Mouse (Mus musculus) cerebellum, adult 11 months (tissue): ENCODE data around the gene Vtcn1.
"Not testable (repeated sequence)": the region's sequence is repeated elsewhere in the genome, so short reads cannot be mapped to it uniquely, and the experiment has no call there.

Experiments
- DNase-seq: peaks from one replicate; pipeline ENCODE4 v3.0.0; 2022

The Vtcn1 gene

DNA sequence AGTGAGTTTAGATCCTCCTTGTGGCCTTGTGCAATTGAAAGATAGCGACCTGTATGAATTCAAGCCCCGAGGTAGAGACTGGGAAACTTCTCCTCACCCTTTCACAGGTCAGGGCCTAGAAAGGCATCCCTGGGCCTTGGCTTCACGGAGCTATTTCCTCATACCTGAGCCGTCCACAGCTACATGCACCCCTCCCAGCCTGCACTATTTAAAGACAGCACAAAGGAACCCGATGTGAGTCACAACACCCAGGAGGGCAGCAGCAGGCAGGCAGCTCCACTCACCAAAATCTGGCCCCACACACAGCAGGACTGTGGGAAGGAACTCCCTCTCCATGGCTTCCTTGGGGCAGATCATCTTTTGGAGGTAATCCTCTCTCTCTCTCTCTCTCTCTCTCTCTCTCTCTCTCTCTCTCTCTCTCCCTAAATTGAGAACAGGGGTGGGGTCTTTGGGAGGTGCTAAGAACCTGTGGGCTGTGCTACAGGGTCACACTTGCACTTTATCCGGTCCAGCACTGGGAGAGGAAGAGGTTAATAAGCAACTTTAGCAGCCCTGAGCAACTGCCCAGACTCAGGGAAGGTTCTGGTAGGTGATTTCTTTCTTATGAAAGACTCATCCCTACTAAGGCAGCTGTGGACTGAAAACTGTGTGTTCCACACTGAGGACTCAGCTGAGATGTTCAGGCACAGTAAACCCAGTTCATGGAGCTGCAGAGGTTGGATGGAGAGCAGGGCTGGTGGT, at the start of gene Vtcn1:
Gene Vtcn1 (plus strand): TSS at position 235 of the 741 bp plus-strand sequence.
- DNase-seq, result no peak

DNA sequence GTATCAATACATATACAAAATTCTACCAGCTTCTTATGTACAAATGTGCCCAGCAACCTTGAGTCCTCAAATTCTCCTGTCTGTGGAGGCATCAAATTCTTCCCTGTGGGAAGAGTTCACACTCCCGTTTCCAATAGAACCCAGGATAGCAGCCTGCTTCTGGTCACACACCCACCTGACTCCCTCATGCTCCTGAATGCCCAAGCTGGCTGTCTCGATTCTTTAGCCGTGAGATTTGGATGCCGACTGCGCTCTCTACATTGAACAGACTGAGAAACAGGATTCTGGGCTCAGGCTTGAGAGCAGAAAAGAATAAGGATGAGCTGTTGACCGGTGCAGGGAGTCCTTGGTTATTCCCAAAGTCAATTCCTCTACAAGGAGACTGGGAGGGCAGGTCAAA, 48.3 kb upstream of the Vtcn1 start:
- no peak for DNase-seq

DNA sequence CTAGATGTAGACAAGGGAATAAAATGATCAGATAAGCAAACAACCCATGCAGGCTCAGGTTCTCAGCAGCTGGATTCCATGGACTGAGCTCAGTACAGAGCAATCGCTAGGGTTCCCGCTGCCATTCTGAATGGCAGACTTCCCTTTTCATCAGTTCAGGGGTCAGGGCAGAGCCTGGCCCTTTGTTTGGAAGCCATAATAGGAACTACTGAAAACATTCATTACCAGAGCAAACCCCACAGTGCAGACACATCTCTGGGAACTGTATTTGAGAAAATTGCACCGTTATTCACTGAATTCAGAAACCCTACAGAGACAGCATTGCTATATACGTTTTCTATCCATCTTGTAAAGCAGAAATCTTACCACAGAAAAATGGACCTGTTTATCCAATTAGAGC, 47.7 kb upstream of the Vtcn1 start:
- no peak for DNase-seq

DNA sequence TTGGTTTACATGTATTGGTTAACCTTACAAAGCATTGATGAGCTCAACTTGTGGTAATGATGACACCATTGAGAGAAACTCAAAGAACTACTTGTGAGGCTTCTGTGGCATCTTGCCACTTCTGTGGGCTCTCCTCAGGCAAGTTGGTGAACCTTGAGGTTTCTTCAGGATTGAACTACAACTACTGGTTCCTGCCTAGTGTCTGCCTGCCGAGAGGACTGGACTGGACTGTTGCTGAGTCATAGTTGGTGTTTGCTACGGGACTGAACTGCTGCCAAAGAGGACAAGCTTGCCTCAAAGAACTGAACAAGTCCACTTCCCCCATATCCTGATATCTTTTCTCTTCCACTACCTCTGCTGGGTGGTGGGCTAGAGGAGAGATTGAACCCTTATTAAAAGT, 39.2 kb upstream of the Vtcn1 start:
- no peak for DNase-seq

DNA sequence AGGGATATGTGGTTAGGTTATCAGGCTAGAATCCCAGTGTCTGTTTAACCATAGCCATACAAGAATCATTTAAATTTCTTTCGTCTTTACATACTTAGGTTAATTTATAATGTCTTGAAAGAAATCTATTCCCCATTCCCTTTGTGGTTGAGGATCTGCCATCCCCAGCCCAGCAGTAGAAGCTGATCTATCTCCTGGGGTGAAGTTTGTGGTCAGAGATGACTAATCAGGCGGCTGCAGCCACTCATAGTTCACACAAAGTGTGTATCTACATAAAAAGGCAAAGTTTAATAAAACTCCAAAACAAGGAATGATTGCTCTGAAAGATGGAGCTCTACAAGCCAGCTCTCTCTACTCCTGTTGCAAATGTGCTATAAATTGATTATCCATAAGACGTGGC, 33.6 kb upstream of the Vtcn1 start:
- DNase-seq, result no peak

DNA sequence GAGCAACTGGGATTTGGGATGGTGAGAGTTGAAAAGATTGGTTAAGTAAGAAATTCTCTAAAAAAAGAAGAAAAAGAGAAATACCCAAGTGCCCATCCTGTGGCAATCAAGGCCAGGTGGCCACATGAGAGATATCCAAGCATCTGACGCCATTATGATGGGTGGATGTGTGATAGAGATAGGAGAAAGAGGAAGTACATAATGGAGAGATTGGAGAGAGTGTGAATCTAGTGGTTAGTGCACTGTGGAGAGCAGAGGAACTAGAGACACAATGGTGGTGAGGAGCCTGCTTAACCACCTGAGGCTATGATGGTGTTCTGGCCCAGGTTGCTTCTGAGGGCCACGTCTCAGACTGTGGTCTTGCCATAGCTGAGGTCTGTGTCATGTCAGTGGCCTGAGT, 31.9 kb upstream of the Vtcn1 start:
- no peak for DNase-seq

DNA sequence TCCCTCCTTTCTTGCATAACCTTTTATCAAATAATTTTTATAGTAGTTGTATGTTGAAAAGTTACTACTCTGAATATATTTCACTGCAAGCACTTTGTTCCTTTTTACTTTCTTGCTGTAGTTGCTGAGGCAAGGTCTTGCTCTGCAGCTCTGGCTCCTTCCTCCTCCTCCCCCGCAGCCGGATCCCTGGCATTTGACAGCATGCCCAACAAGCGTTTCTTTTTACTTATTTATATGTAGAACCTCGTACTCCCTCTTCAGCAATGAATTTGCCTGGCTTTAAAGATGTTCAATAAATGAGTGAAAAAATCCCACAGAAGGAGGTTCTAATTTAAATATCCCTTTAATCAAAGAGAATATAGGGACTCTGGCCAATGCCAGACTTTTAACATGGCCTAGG, 28.7 kb upstream of the Vtcn1 start:
- DNase-seq, result no peak

DNA sequence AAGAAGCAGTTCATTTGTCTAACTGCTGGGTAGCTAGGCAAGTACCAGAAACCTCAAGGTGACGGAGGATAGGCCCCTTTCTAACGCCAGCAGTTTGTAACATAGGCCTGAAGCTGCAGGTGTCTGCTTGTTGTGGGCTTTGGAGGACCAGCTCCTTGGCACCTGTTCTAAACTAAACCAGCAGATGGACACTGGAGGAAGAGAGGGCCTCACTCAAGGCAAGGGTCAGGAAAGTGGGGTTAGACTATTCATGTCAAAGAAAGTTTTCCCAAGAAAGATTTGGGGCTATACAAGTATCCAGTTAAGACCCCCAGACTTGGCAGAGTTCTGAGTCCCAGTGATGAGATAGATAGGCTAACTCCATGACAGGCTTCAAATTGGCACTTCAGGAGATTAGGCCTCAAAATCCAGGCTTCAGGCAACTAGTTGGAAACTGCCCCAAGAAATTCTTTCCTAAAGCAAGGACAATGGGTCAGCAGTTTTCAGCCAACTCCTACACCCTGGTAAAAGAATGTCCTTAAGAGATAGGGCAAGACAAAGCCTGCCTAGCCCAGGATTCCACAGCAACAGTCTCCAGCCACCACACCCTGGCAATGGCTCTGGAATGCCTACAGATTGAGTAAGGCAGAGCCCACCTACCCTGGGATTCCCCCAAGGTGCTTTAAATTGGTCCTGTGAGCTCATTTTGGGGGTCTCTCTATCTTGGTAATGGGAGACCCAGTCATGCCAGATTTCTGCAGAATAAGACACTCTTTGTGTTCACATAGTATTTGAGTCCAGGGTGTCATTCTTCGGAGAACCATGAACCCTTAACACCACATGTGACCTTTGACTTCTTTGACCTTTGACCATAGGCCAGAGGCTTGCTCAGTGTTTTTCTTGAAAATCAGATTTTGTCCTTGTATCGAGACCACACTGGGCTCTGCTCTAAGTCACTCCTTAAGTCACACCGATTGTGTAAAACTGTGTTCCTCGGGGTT, 27.8 kb upstream of the Vtcn1 start:
- DNase-seq, result no peak

DNA sequence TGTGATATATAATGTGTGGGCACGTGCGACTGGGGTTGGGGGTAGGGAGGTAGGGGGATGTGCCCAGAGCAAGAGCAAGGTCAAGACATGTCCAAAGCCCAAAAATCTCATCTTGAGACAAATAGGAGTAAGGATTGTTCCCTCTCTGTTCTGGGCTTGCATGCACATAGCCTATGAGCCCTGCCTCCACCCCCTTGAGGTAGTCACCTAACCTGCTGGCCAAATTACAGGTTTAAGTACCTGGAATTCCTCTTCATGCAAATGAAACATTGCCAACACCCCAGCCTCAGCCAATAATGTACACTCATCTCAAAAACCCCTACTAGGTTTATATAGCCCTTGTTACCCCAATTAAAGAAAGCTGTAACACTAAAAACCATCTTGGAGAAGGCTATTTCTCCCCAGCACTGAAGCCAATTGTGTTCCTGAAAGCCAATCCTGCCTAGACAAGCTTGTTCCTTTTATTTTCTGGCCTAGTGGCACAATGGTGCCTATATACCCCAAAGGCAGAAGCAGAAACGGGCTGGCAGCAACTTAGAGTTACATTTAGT, 26.3 kb upstream of the Vtcn1 start:
- no peak for DNase-seq

DNA sequence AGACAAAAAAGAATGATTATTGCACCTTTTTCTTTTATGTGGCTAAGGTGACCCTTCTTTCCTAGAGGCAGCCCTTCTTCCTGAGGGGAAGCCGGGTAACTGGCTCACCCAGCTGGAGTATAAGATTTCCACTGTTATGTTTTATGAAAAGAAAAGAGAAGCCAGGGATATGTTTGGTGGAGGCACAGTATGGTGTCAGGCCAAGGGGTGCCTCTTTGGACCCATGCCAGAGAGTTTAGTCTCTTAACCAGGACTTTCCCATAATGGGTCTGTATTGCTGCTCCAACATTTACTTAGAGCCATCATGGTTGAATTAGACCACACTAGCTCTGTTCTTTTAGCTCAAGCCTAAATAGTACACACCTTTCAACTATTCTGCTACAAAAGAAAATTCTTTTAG, 20.3 kb upstream of the Vtcn1 start:
- no peak for DNase-seq

DNA sequence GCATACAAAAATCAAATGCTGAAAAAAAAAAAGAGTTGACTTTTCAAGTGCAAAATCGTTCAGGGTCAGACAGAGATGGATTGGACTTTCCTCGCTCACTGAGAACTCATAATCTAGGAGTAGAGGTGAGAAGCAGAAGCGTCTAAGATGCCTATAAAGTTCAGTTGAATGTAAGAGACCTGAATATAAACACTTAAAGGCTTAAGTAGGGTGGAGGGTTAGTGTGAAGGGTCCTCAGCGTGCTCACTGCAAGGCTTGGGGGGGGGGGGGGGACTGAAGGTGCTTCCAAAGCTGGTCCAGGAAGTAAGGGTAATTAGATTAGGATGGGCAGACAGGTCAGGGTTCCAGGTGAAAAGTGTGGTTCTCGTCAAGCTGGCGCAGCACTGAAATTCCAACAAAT, 19.3 kb upstream of the Vtcn1 start:
- DNase-seq, result no peak

DNA sequence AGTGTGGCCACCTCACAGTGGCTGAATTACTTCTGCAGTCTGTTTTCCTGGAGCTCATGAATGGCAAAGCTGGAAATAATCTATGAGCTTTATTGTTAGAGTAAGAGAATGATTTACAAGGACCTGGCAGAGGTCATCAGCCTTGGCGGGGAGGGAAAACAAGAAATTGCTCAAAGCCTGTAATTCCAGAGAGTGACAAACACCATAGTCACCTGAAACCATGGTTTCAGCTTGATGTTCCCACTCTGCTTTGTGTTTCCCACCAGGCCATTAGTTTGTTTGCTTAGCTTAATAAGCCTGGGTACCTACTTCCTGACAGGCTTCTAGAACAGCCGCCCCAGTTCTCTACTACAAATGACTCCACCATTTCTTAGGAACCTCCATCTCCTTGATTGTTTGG, 14.8 kb upstream of the Vtcn1 start:
- DNase-seq, result no peak

DNA sequence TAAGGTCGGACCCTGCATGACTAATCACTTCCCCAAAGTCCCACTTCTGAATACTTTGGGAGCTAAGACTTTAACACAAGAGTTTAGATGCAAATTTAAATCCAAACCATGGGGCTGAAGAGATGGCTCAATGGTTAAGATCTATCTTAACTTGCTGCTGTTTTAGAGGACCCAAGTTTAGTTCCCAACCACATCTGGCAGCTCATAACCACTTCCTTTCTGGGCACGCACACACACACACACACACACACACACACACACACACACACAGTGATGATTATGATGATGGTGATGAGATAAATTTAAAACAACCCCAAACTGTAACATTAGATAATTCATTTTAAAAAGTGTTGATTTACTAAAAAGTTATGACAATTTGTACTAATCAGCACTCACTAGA, 13.4 kb upstream of the Vtcn1 start:
- DNase-seq, result no peak

DNA sequence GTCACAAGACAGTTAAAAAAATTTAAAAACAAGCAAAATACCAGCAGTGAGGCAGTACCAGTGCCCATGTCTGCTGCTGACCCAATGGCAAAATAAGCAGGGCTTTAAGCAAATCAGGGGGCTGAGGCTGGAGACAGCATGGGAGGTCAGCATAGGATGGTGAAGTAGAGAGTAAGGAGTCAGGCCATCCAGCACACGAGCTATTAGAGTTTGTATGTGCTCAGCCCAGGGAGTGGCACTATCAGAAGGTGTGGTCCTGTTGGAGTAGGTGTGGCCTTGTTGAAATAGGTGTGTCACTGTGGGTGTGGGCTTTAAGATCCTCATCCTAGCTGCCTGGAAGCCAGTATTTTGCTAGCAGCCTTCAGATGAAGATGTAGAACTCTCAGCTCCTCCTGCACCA, 9.8 kb upstream of the Vtcn1 start:
- not testable (repeated sequence) for DNase-seq

DNA sequence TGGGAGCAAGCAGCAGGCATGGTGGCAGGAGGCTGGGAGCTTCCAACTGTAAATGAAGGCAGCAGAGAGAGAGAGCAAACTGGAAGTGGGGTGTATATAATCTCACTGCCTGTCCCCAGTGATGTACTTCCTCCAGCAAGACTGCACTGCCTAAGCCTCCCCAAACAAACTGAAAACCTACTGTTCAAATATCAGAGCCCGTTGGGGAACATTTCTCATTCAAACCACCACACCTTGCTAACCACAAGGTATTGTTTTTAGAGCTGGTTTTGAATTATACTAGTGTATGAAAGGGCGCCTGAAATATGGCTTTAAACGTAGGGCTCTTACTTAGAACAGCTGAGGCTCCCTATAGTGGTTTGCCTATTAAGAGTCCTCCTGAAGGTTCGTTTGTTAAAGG, 6.5 kb upstream of the Vtcn1 start:
- no peak for DNase-seq

DNA sequence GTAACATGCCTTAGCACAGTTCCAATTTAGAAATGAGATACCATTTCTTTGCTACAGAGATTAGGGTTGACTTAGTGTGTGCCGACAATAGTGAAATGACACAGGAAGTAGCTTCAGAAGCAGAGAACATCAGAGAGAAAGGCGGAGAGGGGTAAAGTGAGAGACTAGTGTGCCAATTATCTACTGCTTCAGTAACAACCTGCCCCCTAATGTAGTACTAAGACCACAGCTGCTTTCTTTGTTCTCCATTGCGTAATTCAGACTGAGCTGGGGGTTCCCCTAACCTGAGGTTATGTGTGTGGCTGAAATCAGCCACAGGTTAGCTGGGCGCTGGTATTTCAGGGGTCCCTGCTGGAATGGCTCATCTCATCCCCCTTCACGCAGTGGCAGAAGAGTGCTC, 5.7 kb upstream of the Vtcn1 start:
- DNase-seq, result no peak

DNA sequence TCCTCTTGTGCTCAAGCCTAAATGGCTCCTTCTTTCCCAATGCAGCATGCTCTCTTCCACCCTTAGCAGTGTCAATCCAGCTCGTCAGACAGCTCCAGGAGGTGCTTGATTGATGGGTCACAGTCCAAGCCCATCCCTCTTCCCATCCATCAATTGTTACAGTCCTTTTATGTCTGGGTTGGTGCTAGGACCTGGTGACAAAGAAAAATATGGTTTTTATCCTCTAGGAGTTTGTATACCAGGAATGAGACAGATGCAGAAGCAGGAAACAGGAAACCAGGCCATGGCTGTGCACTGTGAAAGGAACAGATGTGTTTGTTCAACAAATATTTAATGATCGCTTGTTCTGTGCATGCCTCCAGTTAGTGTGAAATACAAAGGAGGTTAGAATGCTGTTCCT, 4.4 kb upstream of the Vtcn1 start:
- DNase-seq, result no peak

DNA sequence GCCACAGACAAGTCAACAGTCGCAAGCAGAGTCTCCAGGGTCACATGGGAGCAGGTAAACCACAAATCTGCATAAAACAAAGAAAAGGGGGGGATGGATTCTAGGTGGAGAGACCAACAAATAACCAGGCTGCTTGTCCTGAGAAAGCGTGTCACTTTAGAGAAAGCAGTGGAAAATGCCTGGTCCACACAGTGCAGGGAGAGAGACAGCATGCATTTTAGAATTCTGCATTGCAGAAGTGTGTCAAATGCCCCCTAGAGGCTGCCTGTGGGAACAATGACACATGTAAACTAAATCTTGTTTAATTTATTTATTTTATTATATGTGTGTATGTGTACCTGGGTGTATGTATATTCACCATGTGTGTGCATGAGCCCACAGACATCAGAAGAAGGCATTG, 4.0 kb upstream of the Vtcn1 start:
- no peak for DNase-seq

DNA sequence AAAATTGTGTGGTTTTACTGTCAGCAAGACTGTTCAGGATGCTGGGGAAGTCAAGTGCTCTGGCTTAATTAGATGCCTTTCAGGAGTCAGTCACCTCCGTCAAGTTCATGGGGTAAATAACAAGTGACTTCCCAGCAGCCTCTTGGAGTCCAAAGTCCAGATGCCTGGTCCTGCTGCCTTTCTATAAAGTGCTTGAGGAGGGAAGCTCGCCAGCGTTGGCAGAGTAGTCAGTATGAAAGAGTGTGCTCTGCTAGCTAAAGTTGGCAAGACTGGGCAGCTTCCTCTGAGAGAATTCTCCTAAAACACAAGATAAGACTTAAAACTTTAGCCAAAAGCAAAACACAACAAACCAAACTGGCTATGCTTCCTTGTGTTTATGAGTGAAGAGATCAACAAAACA, 18.5 kb downstream of the Vtcn1 start:
- no peak for DNase-seq

DNA sequence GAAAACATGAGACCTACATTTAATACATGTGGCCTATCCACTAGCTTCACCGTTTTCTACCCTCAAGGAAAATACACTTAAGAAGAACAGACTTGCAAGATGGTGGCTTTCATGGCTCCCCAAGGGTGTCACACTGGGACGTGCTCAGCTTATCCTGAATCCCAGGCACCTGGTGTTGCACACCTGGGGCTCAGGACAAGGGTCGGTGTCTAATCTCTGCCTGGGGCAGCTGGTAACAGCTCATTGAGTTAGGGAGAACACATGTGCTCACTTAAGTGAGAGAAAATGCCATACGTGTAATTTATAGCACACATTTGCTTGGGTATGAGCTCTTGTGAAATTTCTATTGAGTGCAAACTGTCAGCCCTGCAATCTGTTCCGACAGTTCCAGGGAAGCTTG, 19.1 kb downstream of the Vtcn1 start:
- DNase-seq, result no peak

DNA sequence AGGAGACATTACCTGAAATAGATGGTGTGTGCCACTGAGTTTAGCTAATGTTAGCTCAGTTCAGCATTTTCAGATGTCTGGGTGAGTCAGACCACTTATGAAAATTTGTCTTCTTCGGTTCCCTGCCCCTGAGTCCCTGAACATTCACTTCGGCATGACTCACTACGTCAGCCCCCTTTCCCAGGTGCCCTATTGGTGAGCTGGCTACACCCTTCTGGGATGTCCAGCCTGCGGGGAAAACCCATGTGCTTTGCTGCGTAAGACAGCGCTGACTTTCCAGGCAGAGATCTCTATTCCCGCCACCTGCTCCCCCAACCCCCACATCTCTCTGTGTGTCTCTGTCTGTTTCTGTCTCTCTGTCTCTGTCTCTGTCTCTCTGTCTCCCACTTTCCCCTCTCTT, 23.1 kb downstream of the Vtcn1 start:
- DNase-seq, result no peak

DNA sequence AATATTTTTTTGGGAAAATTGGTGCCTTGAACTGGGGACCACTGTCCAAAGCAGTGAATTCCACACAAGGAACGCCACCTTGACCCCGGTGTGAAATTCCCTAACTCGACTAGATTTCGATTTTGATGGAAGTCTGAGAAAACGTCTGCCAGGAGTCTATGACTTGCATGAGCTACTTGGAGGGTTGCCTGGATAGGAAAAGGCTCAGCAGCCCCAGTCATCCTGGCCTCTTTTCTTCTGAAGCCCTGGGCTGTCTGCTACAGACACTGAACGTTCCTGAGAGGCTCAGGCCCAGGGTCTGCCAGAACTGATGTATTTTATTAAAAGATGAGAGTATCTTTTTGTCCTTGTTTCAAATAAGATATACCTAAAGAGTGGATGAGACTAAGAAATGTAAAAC, 25.2 kb downstream of the Vtcn1 start:
- no peak for DNase-seq

DNA sequence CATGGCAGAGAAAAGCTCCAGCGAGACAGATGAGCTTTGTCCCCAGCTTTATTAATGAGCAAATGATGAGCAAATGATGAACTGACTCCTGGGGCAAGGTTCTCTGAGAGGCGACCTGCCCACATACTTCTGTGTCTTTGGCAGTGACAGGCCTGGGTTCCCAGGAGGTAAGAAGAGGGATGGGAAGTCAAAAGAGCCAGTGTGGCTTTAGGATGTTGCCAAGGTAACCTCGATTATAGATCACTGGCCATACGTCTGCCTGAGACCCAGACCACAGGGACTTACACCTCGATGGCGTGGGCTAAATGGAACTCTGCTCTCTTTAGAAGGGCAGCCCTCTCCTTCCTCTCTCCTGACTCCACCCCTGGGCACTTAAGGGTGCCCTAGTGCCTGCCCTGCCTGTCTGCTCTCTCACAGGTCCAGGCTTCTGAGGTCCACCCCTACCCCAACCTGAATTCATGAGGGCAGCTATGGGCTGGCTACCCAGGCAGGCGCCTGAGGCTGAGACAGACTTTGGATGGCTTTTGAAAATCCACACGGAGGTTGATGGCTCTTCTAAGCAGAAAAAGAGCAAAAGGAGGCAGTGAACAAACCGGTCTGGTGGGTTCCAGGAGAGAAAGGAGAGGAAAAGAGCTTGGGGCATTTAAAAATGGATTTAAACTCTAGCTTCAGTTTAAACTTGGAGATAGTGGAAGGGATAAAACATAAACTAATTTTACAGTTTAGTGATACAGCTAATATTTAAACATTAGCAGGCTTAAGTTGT, 31.0 kb downstream of the Vtcn1 start:
- DNase-seq, result no peak
